Mouse (Mus musculus) testis, adult 2 months (tissue): ENCODE data around the gene Josd2. TPM values are rescaled to one million over a fixed set of nuclear protein-coding genes. Genes with fewer than 3 reads are reported as not detected.

Experiments
- H3K27ac ChIP-seq: fragments of 200-500 bp; 2 replicates; pipeline ENCODE4 v1.5.1; 2012; ENCODE audit warnings: low read depth, low read length; ENCODE audit not compliant: control insufficient read depth, insufficient read depth
- H3K27me3 ChIP-seq: fragments of 200-500 bp; 2 replicates; pipeline ENCODE4 v1.6.1; 2012; ENCODE audit warnings: mild to moderate bottlenecking, low read length, moderate library complexity; ENCODE audit not compliant: control insufficient read depth, insufficient read depth
- H3K36me3 ChIP-seq: fragments of 200-500 bp; 2 replicates; pipeline ENCODE4 v1.6.1; 2012; ENCODE audit warnings: mild to moderate bottlenecking, low read length; ENCODE audit not compliant: control insufficient read depth, insufficient read depth
- H3K4me1 ChIP-seq: fragments of 200-500 bp; 2 replicates; pipeline ENCODE4 v1.6.1; 2012; ENCODE audit warnings: low read length; ENCODE audit not compliant: control insufficient read depth, insufficient read depth
- H3K4me3 ChIP-seq: fragments of 200-500 bp; 2 replicates; pipeline ENCODE4 v1.5.1; 2012; ENCODE audit warnings: low read depth, mild to moderate bottlenecking, low read length, moderate library complexity, mixed read lengths; ENCODE audit not compliant: control insufficient read depth
- CTCF ChIP-seq: fragments of 200-500 bp; IDR thresholded peaks from 2 replicates; pipeline ENCODE4 v1.5.1; 2012; ENCODE audit warnings: low read depth, mild to moderate bottlenecking, inconsistent platforms, low read length, moderate library complexity; ENCODE audit not compliant: control insufficient read depth, insufficient read depth, insufficient replicate concordance
- POLR2A ChIP-seq: fragments of 200-500 bp; IDR thresholded peaks from 2 replicates; pipeline ENCODE4 v1.6.1; 2012; ENCODE audit warnings: low read depth, mild to moderate bottlenecking, inconsistent platforms, low read length, moderate library complexity; ENCODE audit not compliant: control insufficient read depth
- polyA plus RNA-seq: library from polyadenylated mRNA; depleted of rRNA; stranded (reverse); fragments of >200 nt; gene quantifications from 2 replicates; pipeline ENCODE4 v1.2.3, GENCODE M21; 2012

Gene Josd2
- polyA plus RNA-seq, 1 experiment: 118 TPM

- H3K4me1 ChIP-seq: no peaks in the 10 kb centered on the region; the same call in 1 of the 2 replicates
- no peak overlapping the region for H3K4me3 ChIP-seq
- H3K27me3 ChIP-seq: no peaks in the 10 kb centered on the region
- H3K27ac ChIP-seq: no peak overlapping the region
- no peaks in the 10 kb centered on the region for H3K36me3 ChIP-seq
- no peak for TF ChIP-seq CTCF
- TF ChIP-seq POLR2A: no peak
Observed at GRCm38 (mm10) chr7:44441180-44441579, 26.6 kb upstream of the Josd2 start.

DNA sequence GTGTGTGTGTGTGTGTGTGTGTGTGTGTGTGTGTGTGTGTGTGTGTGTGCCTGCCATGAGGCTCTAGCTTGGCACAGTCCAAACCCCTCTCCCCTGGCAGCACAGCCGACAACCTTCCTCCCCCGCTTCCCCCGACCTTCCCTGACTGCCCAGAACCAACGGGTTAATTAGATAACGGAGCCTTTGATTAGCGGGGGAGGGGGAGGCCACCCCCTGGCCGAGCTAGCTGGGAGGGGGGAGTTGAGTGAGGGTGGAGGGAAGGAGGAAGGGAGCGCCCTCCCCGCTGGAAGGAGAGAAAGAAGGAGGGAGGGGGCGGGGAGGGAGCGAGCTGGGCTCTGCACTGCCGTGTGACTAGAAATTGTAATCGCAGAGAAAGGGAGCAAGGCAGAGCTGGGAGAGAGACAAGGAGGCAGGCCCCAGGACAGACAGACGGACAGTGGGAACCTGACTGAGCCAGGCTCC is 26.1 kb upstream of the Josd2 start:
- Histone ChIP-seq H3K27me3 (no peaks in the 10 kb centered on the region), H3K4me1 (no peaks in the 10 kb centered on the region; the same call in 1 of the 2 replicates), H3K4me3 (no peak overlapping the region)

DNA sequence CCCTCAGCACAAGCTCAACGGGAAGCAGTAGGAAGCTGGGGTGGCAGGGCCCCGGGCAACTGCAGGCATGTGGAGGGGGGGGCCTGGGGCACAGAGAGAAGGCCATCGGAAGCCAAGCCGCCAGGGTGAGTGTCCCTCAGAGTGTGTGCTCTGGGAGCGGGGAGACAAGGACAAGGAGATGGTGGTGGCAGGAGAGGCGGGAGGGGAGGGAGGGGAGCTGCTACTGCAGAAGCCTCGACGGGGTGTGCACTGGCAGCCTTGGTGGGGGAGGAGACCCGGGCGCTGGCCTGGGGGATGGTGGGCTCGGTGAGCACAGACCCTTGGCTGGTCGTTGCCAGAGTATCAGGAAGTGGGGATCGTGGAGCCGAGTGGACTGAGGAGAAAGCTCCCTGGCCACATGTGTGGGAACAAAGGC is 25.4 kb upstream of the Josd2 start:
- Histone ChIP-seq H3K4me3 (no peak overlapping the region), H3K27ac (no peak overlapping the region)
- TF ChIP-seq CTCF: no peak
- TF ChIP-seq POLR2A: no peak

More for the DNA sequence above, 26.1 kb upstream of the Josd2 start:
- Histone ChIP-seq H3K27ac (no peak overlapping the region), H3K36me3 (no peaks in the 10 kb centered on the region)
- TF ChIP-seq POLR2A: no peak
- no peak for TF ChIP-seq CTCF

DNA sequence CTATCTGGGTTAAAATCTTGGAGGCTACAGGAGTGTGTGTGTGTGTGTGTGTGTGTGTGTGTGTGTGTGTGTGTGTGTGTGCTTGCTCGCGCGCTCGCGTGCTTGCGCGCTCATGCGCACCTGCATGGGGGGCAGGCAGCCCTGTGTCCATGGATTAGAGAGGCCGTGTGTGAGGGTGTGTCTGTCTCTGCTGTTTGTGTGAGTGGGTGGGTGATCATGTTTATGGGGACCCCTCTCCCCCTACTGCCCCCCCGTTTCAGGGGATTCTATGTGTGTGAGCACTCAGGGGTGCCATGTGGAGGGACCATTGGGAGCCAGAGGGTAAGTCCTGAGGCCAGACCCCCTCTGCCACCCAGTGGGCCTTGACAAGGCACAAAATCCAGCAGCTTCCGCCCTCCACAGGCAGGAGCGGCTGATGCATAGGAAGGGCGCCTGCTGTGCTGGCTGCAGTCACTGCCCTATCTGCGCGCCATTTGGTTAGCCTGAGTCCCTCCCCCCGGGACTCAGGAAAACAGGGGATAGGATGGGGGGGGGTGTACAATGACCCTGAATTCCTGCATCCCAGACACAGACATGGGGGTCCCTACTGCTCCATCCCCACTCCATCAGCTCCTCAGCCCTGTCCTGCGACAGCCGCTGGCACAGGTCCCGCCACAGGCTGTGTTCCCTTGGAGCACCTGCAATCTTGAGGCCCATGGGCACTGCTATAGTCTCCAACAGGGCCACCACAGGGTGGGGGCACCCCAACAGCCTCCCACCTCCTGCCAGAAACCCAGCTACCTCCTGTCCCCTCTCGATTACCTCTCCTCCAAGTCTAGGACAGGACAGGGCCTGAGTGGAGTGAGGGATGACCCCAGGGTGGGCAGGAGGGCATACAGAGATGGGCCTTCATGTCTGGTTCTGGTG is 24.3 kb upstream of the Josd2 start:
- no peak overlapping the region for H3K4me3 ChIP-seq
- H3K4me1 ChIP-seq: no peaks in the 10 kb centered on the region; the same call in 1 of the 2 replicates
- no peaks in the 10 kb centered on the region for H3K27me3 ChIP-seq
- no peak overlapping the region for H3K27ac ChIP-seq
- no peak for TF ChIP-seq CTCF
- TF ChIP-seq POLR2A: no peak
- H3K36me3 ChIP-seq: no peaks in the 10 kb centered on the region

More for the DNA sequence above, 25.4 kb upstream of the Josd2 start:
- no peaks in the 10 kb centered on the region for H3K36me3 ChIP-seq
- H3K4me1 ChIP-seq: no peaks in the 10 kb centered on the region; the same call in 1 of the 2 replicates
- no peaks in the 10 kb centered on the region for H3K27me3 ChIP-seq

DNA sequence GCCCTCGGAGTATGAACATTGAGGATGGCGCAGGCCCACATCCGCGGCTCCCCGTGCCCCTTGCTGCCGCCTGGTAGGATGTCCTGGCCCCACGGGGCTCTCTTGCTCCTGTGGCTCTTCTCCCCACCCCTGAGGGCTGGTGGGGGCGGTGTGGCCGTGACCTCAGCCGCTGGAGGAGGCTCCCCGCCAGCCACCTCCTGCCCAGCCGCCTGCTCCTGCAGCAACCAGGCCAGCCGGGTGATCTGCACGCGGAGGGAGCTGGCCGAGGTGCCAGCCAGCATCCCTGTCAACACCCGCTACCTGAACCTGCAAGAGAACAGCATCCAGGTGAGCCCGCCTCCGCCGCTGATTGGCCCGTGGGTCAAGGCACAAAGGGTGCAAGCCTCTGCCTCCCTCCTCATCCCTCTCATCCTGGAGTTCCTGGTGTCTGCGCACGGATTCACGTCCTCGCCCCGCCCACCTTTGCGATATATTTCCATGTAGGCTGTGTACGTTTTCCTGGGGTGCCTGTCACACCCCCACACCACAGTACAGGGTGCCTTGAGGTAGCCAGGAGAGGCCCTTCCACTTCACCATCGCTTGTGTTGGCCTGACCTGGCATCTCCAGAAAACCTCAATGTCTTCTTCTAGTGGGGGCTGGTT is 22.8 kb upstream of the Josd2 start:
- no peak overlapping the region for H3K27ac ChIP-seq
- TF ChIP-seq CTCF (no peak), POLR2A (no peak)
- no peaks in the 10 kb centered on the region for H3K36me3 ChIP-seq
- no peaks in the 10 kb centered on the region; the same call in 1 of the 2 replicates for H3K4me1 ChIP-seq
- no peak overlapping the region for H3K4me3 ChIP-seq
- H3K27me3 ChIP-seq: no peaks in the 10 kb centered on the region

- no peak overlapping the region for H3K27ac ChIP-seq
- no peaks in the 10 kb centered on the region for H3K36me3 ChIP-seq
- no peaks in the 10 kb centered on the region; the same call in 1 of the 2 replicates for H3K4me1 ChIP-seq
- TF ChIP-seq CTCF (no peak), POLR2A (no peak)
- H3K27me3 ChIP-seq: no peaks in the 10 kb centered on the region
- no peak overlapping the region for H3K4me3 ChIP-seq
Observed at GRCm38 (mm10) chr7:44445528-44445923, 22.3 kb upstream of the Josd2 start.

GRCm38 (mm10) chr7:44446070-44446855 is 21.5 kb upstream of the Josd2 start:
- Histone ChIP-seq H3K4me3 (no peak overlapping the region), H3K36me3 (no peaks in the 10 kb centered on the region), H3K4me1 (no peaks in the 10 kb centered on the region; the same call in 1 of the 2 replicates), H3K27me3 (no peaks in the 10 kb centered on the region), H3K27ac (no peak overlapping the region)
- no peak for TF ChIP-seq POLR2A
- TF ChIP-seq CTCF: no peak
